Mouse (Mus musculus) gonadal fat pad, adult 2 months (tissue): Measurements from ENCODE around the gene Zmiz1. TPM values are rescaled to one million over a fixed set of nuclear protein-coding genes. Genes with fewer than 3 reads are reported as not detected.
A peak's percentile ranks its signal among the peaks of the same experiment; 100 is the strongest.

Experiments used
- DNase-seq: peaks from one replicate; pipeline ENCODE4 v3.0.0-alpha.2; 2012; ENCODE audit warnings: low read depth
- polyA plus RNA-seq: library from polyadenylated mRNA; depleted of rRNA; stranded (reverse); fragments of >200 nt; gene quantifications from 2 replicates; pipeline ENCODE4 v1.2.3, GENCODE M21; 2012

Zmiz1 gene
- polyA plus RNA-seq, 1 experiment: 16.3 TPM

- no peak for DNase-seq
These were observed 153.1 kb downstream of the Zmiz1 start for GRCm38 (mm10) chr14:25611815-25612698.

- DNase-seq: no peak
These were observed 155.1 kb downstream of the Zmiz1 start for GRCm38 (mm10) chr14:25613942-25614575.

- DNase-seq: no peak
These were observed 155.7 kb downstream of the Zmiz1 start for GRCm38 (mm10) chr14:25614684-25615083.

GRCm38 (mm10) chr14:25615602-25616001 is 156.6 kb downstream of the Zmiz1 start:
- no peak for DNase-seq

GRCm38 (mm10) chr14:25616009-25616723 is 157.2 kb downstream of the Zmiz1 start:
- no peak for DNase-seq

GRCm38 (mm10) chr14:25617264-25617663 is 158.3 kb downstream of the Zmiz1 start:
- no peak for DNase-seq

GRCm38 (mm10) chr14:25619066-25619762 is 160.2 kb downstream of the Zmiz1 start:
- no peak for DNase-seq

GRCm38 (mm10) chr14:25620766-25621165 is 161.8 kb downstream of the Zmiz1 start:
- no peak for DNase-seq

GRCm38 (mm10) chr14:25623698-25624097 is 164.7 kb downstream of the Zmiz1 start:
- no peak for DNase-seq

- DNase-seq: no peak
These were observed 165.7 kb downstream of the Zmiz1 start for GRCm38 (mm10) chr14:25624659-25625058.

- DNase-seq: peak; percentile 81
These were observed 168.7 kb downstream of the Zmiz1 start for GRCm38 (mm10) chr14:25627599-25628255.

GRCm38 (mm10) chr14:25628448-25629099 is 169.6 kb downstream of the Zmiz1 start:
- DNase-seq: no peak

GRCm38 (mm10) chr14:25629866-25630606 is 171.1 kb downstream of the Zmiz1 start:
- no peak for DNase-seq

- DNase-seq: no peak
These were observed 171.8 kb downstream of the Zmiz1 start for GRCm38 (mm10) chr14:25630647-25631409.

GRCm38 (mm10) chr14:25631481-25631880 is 172.5 kb downstream of the Zmiz1 start:
- no peak for DNase-seq

- peak; percentile 97 for DNase-seq
These were observed 174.7 kb downstream of the Zmiz1 start for GRCm38 (mm10) chr14:25633539-25634300.

- no peak for DNase-seq
These were observed 175.3 kb downstream of the Zmiz1 start for GRCm38 (mm10) chr14:25634328-25634727.

GRCm38 (mm10) chr14:25635746-25636145 is 176.8 kb downstream of the Zmiz1 start:
- DNase-seq: no peak
